Mouse (Mus musculus): Measurements from ENCODE around the gene Nin. TPM values are rescaled to one million over a fixed set of nuclear protein-coding genes. Genes with fewer than 3 reads are reported as not detected.

Nin gene
- polyA plus RNA-seq, 1 experiment from 2014 or later: 2.2 TPM

DNA sequence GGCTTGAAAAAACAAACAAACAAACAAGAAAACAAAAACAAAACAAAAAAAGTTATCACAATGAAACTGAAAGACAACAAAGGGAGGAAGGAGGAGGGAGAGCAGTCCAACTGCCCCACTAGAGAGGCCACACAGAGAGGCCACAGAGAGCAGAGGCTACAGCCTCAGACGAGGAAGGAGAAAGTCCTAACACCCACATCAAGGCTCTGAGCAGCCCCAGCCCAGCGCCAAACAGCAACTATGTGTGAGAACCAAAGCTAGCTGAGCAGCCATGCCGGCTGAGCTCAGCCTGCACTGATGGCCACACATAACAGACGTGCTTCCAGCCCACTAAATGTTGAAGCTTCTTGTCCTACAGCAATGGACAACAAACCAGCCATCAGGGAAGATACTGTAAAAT, 26.4 kb upstream of the Nin start:
- ATAC-seq: no peak
- no peak for TF ChIP-seq CTCF (IDR thresholded peaks at IDR 0.05; ENCODE audit: low read depth)
- 66% methylated on average over 4 of the region's 4 CpGs for WGBS

DNA sequence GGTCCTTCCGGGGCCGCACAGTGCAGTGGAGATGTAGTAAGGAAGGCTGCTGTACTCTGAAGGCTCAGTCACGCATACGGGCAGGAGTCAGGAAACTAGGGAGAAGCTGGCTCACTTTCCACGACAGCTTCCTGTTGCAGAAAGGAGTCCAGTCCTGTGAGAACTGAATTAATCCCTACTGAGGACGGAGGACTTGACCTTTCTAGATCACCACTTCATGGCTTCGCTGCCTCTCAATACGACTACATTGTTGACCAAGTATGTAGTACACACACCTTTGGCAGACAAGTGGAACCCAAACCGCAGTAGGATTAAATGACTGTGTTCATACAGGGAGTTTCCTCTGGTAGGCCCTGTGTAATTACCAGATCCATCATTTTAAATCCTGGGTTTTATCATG, 24.1 kb upstream of the Nin start:
- no peaks in the 10 kb centered on the region for H3K36me3 ChIP-seq (ENCODE audit: control insufficient read depth, insufficient read depth)
- no peaks in the 10 kb centered on the region for H3K27me3 ChIP-seq (replicated peaks; ENCODE audit: control insufficient read depth, insufficient read depth, low read length)
- WGBS: 72% methylated on average over 9 of the region's 9 CpGs
- no peak for TF ChIP-seq CTCF (IDR thresholded peaks at IDR 0.05; ENCODE audit: low read depth)
- no peak overlapping the region for H3K4me2 ChIP-seq (replicated peaks; ENCODE audit: low read depth)
- ATAC-seq: no peak
- H3K9me3 ChIP-seq (ENCODE audit: control insufficient read depth): no peaks in the 10 kb centered on the region
- H3K4me3 ChIP-seq (ENCODE audit: low read depth, low read length): no peak overlapping the region
- no peaks in the 10 kb centered on the region for H3K4me1 ChIP-seq (replicated peaks; ENCODE audit: control insufficient read depth, insufficient read depth, low read length)
- no peak overlapping the region for H3K9ac ChIP-seq (ENCODE audit: low read depth, low read length)
- no peak overlapping the region for H3K27ac ChIP-seq (ENCODE audit: low read depth, low read length)

More for the DNA sequence above, 26.4 kb upstream of the Nin start:
- H3K9ac ChIP-seq (ENCODE audit: low read depth, low read length): no peak overlapping the region
- H3K27ac ChIP-seq (ENCODE audit: low read depth, low read length): no peak overlapping the region
- no peak overlapping the region for H3K4me3 ChIP-seq (ENCODE audit: low read depth, low read length)
- H3K9me3 ChIP-seq (ENCODE audit: control insufficient read depth): no peaks in the 10 kb centered on the region
- no peak overlapping the region for H3K4me2 ChIP-seq (replicated peaks; ENCODE audit: low read depth)
- no peaks in the 10 kb centered on the region for H3K27me3 ChIP-seq (replicated peaks; ENCODE audit: control insufficient read depth, insufficient read depth, low read length)
- no peaks in the 10 kb centered on the region for H3K36me3 ChIP-seq (ENCODE audit: control insufficient read depth, insufficient read depth)
- H3K4me1 ChIP-seq (replicated peaks; ENCODE audit: control insufficient read depth, insufficient read depth, low read length): no peaks in the 10 kb centered on the region

DNA sequence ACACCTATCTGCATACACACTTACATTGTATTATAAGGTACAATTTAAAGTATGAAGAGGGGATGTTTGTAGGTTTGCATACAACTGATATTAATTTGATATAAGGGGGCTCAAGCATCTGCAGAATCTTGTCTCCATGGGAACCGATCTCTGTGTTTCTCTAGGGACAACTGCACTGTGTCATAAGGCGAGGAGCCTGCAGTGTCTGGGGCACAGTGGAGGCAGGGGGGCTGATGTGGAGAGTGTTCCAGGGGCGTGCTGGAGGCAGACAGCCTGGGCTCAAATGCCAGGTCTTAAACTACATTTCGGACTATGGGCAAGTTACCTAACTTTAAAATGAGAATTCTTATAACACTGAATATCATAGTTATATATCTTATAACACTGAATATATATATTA, 23.6 kb upstream of the Nin start:
- no peak for ATAC-seq
- TF ChIP-seq CTCF (IDR thresholded peaks at IDR 0.05; ENCODE audit: low read depth): no peak
- 75% methylated on average over 4 of the region's 4 CpGs for WGBS
- Histone ChIP-seq H3K36me3 (ENCODE audit: control insufficient read depth, insufficient read depth) (no peaks in the 10 kb centered on the region), H3K9me3 (ENCODE audit: control insufficient read depth) (no peaks in the 10 kb centered on the region), H3K4me3 (ENCODE audit: low read depth, low read length) (no peak overlapping the region), H3K27me3 (replicated peaks; ENCODE audit: control insufficient read depth, insufficient read depth, low read length) (no peaks in the 10 kb centered on the region), H3K4me2 (replicated peaks; ENCODE audit: low read depth) (no peak overlapping the region), H3K27ac (ENCODE audit: low read depth, low read length) (no peak overlapping the region), H3K4me1 (replicated peaks; ENCODE audit: control insufficient read depth, insufficient read depth, low read length) (no peaks in the 10 kb centered on the region), H3K9ac (ENCODE audit: low read depth, low read length) (no peak overlapping the region)

DNA sequence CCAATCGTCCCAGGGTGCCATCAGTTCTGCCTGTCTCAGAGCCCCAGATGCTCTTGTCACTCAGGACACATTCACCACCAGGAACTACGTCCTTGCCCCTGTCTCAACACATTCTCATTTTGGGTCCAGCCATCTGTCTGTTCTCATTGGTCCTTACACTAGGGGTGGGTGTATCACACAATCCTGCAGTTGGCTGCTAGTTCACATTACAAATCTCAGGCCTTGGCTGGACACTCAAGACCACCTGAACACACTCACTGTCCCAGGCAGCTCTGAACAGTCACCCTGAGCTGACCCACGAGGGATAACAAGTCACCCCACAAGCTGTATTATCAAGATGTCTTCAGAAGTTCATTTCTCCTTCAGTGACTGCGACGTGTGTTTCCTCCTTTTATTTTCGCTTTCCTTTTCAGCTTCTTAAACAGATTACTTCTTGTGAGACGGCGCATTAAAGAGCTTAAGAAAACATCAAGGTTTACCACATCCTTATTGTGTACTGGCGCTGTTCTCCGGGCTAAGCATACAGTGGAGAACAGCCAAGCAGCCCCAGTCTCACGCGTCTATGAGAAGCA, 22.8 kb upstream of the Nin start:
- no peaks in the 10 kb centered on the region for H3K36me3 ChIP-seq (ENCODE audit: control insufficient read depth, insufficient read depth)
- H3K27ac ChIP-seq (ENCODE audit: low read depth, low read length): no peak overlapping the region
- H3K9ac ChIP-seq (ENCODE audit: low read depth, low read length): no peak overlapping the region
- H3K4me3 ChIP-seq (ENCODE audit: low read depth, low read length): no peak overlapping the region
- peak; percentile 36; the same call in 1 of the 2 replicates for ATAC-seq
- H3K27me3 ChIP-seq (replicated peaks; ENCODE audit: control insufficient read depth, insufficient read depth, low read length): no peaks in the 10 kb centered on the region
- 21% methylated on average over 12 of the region's 12 CpGs for WGBS
- no peak for TF ChIP-seq CTCF (IDR thresholded peaks at IDR 0.05; ENCODE audit: low read depth)
- no peaks in the 10 kb centered on the region for H3K9me3 ChIP-seq (ENCODE audit: control insufficient read depth)
- H3K4me1 ChIP-seq (replicated peaks; ENCODE audit: control insufficient read depth, insufficient read depth, low read length): no peaks in the 10 kb centered on the region
- peak overlapping the region; percentile 40 for H3K4me2 ChIP-seq (replicated peaks; ENCODE audit: low read depth)

DNA sequence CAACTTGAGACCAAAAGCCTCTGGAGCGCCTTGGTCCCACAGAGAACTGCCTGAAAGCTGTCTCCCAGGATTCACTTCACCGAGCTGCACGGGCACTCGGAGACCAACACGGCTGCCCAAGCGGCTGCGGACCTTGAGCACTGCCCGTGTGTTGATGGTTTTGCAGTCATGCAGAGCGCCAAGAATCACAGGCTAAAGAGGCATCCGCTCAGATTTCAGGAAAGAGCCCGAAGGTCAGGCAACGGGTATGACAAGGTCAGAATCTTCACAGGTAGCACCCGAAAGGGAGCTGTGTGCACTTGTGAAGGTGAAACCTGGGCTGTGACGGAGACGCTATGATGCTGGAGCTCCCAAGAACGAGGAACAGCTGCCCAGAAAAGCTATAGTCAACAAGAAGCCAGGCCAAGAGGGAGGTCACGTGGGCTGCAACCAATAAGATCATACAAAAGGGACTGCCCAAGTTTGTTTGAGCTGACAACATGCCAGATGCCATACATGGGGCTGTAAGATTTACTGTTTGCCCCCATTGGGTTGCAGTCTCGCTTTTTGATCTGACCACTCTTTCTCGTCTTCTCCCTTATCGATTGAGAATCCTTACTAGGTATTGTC, 21.2 kb upstream of the Nin start:
- Histone ChIP-seq H3K27ac (ENCODE audit: low read depth, low read length) (no peak overlapping the region), H3K4me1 (replicated peaks; ENCODE audit: control insufficient read depth, insufficient read depth, low read length) (no peaks in the 10 kb centered on the region), H3K36me3 (ENCODE audit: control insufficient read depth, insufficient read depth) (no peaks in the 10 kb centered on the region), H3K4me2 (replicated peaks; ENCODE audit: low read depth) (no peak overlapping the region), H3K9ac (ENCODE audit: low read depth, low read length) (no peak overlapping the region), H3K9me3 (ENCODE audit: control insufficient read depth) (no peaks in the 10 kb centered on the region), H3K4me3 (ENCODE audit: low read depth, low read length) (no peak overlapping the region), H3K27me3 (replicated peaks; ENCODE audit: control insufficient read depth, insufficient read depth, low read length) (no peaks in the 10 kb centered on the region)
- WGBS: 93% methylated on average over 20 of the region's 20 CpGs
- no peak for ATAC-seq
- no peak for TF ChIP-seq CTCF (IDR thresholded peaks at IDR 0.05; ENCODE audit: low read depth)

DNA sequence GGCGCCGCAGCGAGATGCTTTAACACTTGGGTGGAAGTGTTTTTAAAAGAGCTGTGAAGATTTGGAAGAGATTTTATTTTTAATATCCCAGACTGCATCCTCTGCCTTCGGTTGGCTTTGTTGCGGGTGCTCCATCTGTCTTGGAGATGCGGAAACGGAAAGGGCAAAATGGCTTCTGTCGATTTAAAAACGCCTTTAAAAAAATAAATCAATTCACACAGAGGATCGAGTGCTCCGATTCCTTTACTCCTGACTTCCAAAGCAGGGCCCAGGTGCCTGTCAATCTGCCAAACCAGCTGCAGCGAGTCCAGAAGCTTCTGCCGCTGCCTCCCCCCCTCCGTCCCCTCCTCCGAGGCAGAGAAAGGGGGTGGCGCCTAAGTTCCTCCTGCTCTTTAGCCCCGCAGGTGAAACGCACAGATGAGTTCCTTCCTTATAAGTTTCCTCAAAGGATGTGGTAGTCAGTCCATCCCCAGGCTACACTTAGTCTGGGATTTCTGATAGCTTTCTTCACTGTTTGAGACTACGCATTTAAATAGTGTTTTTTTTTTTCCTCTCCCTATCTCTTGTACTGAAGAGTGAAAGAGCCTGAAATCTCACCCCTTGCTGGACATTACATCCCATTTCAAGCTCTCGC, 17.6 kb upstream of the Nin start:
- 49% methylated on average over 20 of the region's 20 CpGs for WGBS
- Histone ChIP-seq H3K27me3 (replicated peaks; ENCODE audit: control insufficient read depth, insufficient read depth, low read length) (no peaks in the 10 kb centered on the region), H3K4me1 (replicated peaks; ENCODE audit: control insufficient read depth, insufficient read depth, low read length) (no peaks in the 10 kb centered on the region), H3K9ac (ENCODE audit: low read depth, low read length) (no peak overlapping the region; the same call in 1 of the 2 replicates), H3K4me3 (ENCODE audit: low read depth, low read length) (peak overlapping the region; percentile 16; the same call in 1 of the 2 replicates), H3K9me3 (ENCODE audit: control insufficient read depth) (no peaks in the 10 kb centered on the region), H3K27ac (ENCODE audit: low read depth, low read length) (no peak overlapping the region), H3K4me2 (replicated peaks; ENCODE audit: low read depth) (peak overlapping the region; percentile 48), H3K36me3 (ENCODE audit: control insufficient read depth, insufficient read depth) (no peaks in the 10 kb centered on the region)
- ATAC-seq: no peak
- no peak for TF ChIP-seq CTCF (IDR thresholded peaks at IDR 0.05; ENCODE audit: low read depth)

Data from intestine, postnatal 0 days (tissue).